Mouse (Mus musculus): Measurements from ENCODE around the gene Tnip2.

Gene Tnip2

DNA sequence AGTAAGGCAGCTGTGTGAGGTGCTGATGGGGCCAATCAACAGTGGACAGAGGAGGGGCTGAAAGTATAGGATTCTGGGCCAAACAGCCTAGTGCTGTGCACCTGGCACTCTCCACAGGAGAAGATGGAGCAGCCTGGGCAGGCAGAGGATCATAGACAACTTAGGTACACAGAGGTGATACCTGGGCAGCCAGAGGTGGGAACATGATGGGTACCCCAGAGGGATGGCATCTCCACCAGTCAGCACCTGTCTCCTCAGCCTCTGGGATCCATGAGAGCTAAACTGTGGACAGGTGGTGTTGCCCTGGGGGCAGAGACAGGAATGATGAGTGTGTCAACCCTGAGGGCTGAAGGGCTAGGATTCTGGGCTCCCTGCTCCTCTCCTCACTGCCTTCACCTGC, 10.7 kb upstream of the Tnip2 start:
- DNase-seq (ENCODE audit: low read depth, low spot score): no peak

DNA sequence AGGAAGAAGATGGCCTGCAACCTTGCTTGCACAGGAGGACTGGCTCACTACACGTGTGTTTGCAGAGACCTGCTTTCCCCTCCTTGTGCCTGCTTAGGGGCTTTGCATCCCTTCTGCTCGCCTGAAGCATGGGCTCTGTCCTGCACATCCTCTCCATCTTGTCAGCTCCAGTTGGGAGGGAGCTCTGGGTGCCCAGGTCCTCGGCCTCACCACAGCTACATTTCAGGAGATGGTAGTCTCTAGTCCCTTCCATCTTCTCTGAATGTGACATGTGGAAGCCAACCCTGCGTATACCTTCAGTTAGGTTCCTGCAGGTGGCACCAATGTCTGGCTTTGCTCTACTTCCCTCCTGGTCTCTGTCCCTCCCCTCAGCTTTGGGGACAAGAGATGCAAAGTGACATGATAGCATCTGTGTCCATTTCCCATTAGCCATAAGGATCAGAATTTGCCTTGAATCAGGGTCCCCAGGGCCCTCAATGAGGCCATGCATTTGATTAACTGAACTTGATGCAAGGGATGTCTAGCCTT, 10.2 kb upstream of the Tnip2 start:
- DNase-seq (ENCODE audit: low read depth, low spot score): no peak

GRCm38 (mm10) chr5:34521337-34521736, 7.5 kb upstream of the Tnip2 start:
- no peak for DNase-seq (ENCODE audit: low read depth, low spot score)

DNA sequence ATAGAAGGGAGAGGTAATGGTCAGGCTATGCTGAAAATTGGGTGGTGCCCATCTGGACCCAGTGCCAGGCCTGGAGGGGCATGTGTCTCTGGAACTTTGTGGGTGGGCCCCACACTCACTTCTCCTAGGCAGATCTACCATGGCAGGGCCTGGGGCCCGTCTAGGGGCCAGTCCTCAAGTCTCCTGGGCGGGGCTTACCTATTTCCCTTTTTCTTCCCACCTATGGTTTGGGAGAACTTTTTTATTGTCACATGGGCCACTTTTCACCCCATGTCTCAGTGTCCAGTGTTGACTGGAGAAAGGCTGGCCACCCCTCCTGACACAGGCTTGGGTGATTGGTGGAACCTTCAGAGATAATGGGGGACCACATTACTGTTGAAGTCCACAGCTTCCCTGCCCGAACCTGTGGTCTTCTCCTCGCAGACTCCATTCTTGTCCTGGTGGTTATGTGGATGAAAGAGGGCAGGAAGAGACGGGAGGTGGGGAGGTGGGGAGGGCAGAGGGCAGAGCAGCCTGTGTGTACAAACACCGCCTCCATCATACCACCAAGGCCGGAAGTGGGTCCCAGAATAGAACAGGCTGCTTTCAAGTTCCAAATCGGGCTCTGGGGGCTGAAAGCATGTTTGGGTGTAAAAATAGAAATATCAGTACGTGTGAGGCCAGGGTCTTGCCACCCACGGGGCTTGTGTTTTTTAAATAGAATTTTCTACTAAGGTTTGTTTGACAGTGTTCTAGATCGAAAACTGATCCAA, 6.8 kb upstream of the Tnip2 start:
- DNase-seq (ENCODE audit: low read depth, low spot score): no peak

- DNase-seq (ENCODE audit: low read depth, low spot score): no peak
These were observed 5.7 kb upstream of the Tnip2 start for GRCm38 (mm10) chr5:34519389-34519910.

DNA sequence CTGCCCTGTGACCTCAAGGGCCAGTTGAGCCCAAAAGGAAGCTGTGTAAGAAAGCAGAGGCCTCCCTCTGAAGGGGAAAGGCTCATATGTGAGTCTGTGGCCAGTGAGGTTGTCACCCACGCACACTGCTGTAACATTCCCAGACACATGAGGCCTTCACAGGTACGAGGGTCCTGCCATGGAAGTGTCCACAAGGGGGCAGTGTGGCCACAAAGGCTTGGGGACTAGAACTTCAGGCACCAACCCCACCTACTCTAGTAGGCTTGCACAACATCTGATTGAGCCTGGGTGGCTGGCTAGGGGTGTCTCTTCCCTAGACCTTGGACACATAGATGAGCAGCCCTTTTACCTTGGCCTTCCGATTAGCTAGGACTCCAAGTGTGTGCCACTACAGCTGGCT, 4.1 kb upstream of the Tnip2 start:
- peak; percentile 77 for DNase-seq (ENCODE audit: low read depth, low spot score)

- DNase-seq (ENCODE audit: low read depth, low spot score): no peak
These were observed 1.3 kb upstream of the Tnip2 start for GRCm38 (mm10) chr5:34515096-34515495.

GRCm38 (mm10) chr5:34514218-34514566, 401 bp upstream of the Tnip2 start:
- no peak for DNase-seq (ENCODE audit: low read depth, low spot score)

DNA sequence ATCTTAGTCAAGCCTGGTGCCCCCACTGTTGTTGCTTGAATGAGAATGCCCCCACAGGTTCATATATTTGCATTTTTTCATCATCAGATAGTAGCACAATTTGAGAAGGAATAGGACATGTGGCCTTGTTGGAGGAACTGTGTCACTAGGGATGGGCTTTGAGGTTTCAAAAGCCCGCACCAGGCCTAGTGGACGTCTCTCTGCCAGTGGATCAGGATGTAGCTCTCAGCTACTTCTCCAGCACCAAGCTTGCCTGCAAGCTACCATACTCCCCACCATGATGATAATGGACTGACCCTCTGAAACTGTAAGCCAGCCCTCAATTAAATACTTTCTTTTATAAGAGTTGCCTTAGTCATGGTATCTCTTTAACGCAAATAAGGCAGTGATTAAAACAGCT, 1.3 kb downstream of the Tnip2 start:
- DNase-seq (ENCODE audit: low read depth, low spot score): no peak

- no peak for DNase-seq (ENCODE audit: low read depth, low spot score)
These were observed 11.0 kb downstream of the Tnip2 start for GRCm38 (mm10) chr5:34502821-34503220.

DNA sequence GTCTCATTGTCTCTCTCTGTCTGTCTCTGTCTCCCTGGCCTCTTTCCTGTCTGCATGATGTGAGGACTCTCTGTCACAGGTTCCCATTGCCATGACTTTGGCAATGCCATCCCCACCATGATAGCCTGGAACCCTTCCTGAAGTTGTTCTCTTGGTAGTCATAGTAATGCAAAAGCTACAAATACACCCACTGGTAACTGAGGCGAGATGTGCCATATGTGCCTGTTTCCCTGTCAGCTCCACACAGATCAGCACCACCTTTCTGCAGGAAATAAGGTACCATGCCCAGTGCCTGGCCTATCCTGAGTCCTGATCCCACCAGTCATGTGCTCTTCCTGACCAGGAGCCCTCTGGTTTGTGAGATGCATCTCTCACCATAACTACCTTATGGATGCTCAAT, 11.4 kb downstream of the Tnip2 start:
- DNase-seq (ENCODE audit: low read depth, low spot score): no peak

DNA sequence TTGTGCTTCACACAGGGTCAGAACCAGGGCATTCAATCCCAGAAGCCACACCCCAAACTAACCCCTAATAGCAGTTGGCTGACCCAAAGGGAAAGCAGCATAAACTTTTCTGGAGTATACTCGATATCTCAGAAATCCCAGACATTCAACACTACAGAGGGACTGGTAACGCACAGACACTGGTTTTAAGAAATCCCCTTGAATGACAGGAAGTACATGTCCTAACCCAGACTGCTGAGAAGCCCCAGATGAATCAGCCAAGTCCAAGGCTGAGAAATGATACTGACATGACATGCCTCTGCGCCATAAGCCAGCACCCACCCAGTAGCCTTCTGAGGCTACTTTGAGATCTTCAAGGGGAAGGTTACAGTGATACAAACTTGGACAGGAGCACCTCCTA, 12.2 kb downstream of the Tnip2 start:
- no peak for DNase-seq (ENCODE audit: low read depth, low spot score)

GRCm38 (mm10) chr5:34500886-34501285, 12.9 kb downstream of the Tnip2 start:
- DNase-seq (ENCODE audit: low read depth, low spot score): no peak

DNA sequence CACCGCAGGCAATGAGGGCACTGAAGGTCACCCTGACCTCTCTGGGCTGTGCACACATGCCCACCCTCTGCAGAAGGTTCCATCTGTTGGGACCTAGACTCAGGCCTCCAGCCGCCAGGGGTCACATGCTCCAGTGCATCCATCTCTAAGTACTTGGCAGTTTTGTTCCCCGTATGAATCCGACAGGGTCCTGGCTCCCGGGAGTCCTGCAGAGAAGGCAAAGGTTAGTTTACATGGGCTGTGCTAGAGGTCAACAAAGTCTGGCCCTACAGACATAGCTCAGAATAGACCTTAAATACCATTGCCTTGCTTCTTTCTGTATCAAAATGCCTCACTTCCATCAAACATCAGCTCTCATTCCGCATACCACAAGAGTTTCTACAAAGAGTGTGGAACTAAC, 17.0 kb downstream of the Tnip2 start:
- DNase-seq (ENCODE audit: low read depth, low spot score): no peak

DNA sequence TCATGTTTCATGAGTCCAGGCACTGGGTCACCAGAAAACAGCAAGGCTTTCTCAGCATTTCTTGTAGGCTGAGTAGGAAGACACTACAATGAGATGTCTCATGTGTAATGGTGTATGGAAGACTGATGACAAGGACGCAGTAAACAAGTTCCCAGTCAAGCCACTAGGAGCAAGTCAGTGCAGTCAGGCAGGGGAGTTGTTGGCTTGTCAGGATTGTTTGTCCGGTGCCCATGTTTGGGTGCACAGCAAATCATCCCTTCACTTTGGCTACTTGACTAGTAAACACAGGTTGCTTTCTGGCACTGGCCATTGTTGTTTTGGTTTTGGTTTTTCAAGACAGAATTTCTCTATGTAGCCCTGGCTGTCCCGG, 24.4 kb downstream of the Tnip2 start:
- no peak for DNase-seq (ENCODE audit: low read depth, low spot score)

GRCm38 (mm10) chr5:34488741-34489417, 24.9 kb downstream of the Tnip2 start:
- no peak for DNase-seq (ENCODE audit: low read depth, low spot score)

- DNase-seq (ENCODE audit: low read depth, low spot score): no peak
These were observed 26.3 kb downstream of the Tnip2 start for GRCm38 (mm10) chr5:34487320-34488090.

DNA sequence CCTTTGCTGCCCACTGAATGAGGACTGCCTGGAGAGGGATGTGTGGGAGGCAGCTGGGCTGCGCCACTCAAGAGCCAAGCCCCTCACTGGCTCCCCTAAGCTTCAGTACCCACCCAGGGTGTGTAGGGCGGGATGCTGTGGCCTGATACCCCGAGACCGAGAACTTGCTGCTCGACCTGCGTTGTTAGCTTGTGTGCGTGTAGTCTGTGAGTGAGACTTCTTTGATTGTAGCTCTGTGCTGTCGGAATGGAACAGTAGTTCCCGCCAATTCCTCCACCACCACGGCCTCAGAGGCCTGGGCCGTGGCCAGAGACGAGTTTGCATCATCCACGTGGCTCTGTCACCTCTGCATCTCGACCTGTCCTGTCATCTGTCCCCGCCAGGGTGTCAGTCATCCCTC, 28.1 kb downstream of the Tnip2 start:
- no peak for DNase-seq (ENCODE audit: low read depth, low spot score)

DNA sequence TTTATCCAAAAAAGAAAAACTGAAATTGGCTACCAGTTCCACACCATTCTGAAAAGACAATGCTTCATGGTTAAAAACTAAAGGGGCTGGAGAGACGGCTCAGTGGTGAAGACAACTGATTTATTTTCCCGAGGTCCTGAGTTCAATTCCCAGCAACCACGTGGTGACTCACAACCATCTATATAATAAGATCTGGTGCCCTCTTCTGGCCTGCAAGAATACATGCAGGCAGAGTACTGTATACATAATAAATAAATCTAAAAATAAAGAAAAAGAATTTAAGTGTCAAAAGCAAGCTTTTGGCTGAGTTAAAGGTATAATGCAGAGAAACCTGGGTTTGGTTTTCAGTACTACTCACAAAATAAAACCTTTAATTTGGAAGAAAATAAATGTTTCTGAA, 32.9 kb downstream of the Tnip2 start:
- DNase-seq (ENCODE audit: low read depth, low spot score): no peak

DNA sequence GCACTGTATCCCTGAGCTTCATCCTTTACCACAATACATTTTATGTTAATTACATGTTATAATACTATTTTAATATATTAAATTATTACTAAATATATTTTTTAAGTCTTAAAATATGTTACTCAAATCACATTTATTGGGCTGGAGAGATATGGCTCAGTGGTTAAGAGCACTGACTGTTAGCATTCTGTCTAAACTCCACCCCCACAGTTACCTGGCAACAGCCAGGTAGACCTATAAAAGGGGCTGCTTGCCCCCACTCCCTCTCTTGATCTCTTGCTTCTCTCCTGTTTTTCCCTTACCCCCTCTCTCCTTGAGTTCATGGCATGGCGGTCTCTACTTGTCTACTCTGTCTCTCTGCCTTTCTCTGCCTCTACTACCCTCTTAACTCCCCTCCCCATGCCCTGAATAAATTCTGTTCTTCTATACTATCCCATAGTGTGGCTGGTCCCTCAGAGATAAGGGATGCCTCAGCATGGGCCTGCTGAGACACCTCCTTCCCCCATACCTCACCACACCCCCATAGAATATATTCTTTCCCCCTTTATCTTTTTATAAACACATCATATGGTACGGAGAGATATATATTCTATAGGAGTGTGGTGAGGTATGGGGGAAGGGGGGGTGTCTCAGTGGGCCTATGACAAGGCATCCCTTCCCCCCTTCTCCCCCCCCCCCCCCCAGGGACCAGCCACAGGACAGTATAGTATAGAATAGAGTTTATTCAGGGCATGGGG, 45.6 kb downstream of the Tnip2 start:
- DNase-seq (ENCODE audit: low read depth, low spot score): no peak

DNA sequence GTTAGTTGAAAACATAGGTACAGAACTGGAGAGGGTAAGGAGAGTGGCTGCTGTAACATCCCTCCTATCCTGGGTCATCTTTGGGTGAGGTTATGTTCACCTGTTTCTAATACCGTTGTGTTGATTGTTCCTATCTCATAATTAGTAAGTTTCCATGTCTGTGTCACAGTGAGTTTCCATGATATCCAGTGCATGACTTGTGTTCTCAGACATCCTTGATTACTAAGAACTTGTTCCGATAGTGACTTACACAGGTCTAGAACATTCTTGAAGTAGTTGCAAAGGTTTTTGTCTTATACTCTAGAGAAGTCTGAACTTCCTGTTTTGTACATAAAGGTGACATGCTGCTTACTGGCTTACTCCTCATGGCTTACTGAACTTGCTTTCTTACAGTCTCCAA, 47.1 kb downstream of the Tnip2 start:
- DNase-seq (ENCODE audit: low read depth, low spot score): no peak

DNA sequence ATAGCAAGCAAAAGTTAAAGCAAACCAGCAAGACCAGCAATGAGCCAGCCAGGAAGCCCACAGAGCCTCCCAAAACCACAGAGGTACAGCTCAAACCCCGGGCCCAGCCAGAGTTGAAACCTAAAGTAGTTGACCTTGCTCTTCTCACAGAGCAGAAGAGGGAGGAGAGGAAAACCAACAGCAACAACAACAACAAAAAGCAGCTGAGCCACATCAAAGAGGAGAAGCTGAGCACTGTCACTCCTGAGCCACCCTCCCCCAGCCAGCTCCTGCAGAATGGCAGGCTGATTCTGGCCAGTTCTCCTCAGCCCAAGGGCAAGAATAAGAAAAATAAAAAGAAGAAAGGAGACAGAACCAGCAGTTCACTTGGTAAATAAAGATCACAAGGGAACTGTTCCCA, 47.7 kb downstream of the Tnip2 start:
- no peak for DNase-seq (ENCODE audit: low read depth, low spot score)

Data from mesoderm, embryonic 11.5 days (tissue).